Mouse (Mus musculus) liver, adult 2 months (tissue): ENCODE data around the gene C2cd2. TPM values are rescaled to one million over a fixed set of nuclear protein-coding genes. Genes with fewer than 3 reads are reported as not detected.

Experiments
- DNase-seq: peaks from one replicate; pipeline ENCODE4 v3.0.0-alpha.2; 2011; ENCODE audit warnings: low read depth, low spot score; ENCODE audit errors: extremely low read depth
- H3K27ac ChIP-seq: fragments of 200-500 bp; replicated peaks from 2 replicates; pipeline ENCODE4 v1.5.1; 2012; ENCODE audit warnings: low read depth, mild to moderate bottlenecking, control low read depth, inconsistent platforms, low read length; ENCODE audit not compliant: insufficient read depth
- H3K27me3 ChIP-seq: fragments of 200-500 bp; 2 replicates; pipeline ENCODE4 v1.6.1; 2012; ENCODE audit warnings: mild to moderate bottlenecking, moderate library complexity, low read length, inconsistent platforms; ENCODE audit not compliant: control insufficient read depth, insufficient read depth
- H3K36me3 ChIP-seq: fragments of 200-500 bp; 2 replicates; pipeline ENCODE4 v1.6.1; 2012; ENCODE audit warnings: low read length, inconsistent platforms; ENCODE audit not compliant: control insufficient read depth, insufficient read depth
- H3K4me1 ChIP-seq: fragments of 200-500 bp; 2 replicates; pipeline ENCODE4 v1.6.1; 2011; ENCODE audit warnings: low read length; ENCODE audit not compliant: control insufficient read depth, insufficient read depth
- H3K4me3 ChIP-seq: fragments of 200-500 bp; 2 replicates; pipeline ENCODE4 v1.5.1; 2011; ENCODE audit warnings: low read depth, mild to moderate bottlenecking, control low read depth, low read length, moderate library complexity; ENCODE audit not compliant: insufficient read depth
- H3K79me2 ChIP-seq: fragments of 200-500 bp; 2 replicates; pipeline ENCODE4 v1.6.1; 2012; ENCODE audit warnings: inconsistent platforms, mild to moderate bottlenecking, low read length, moderate library complexity; ENCODE audit not compliant: control insufficient read depth, insufficient read depth
- H3K9ac ChIP-seq: fragments of 200-500 bp; 2 replicates; pipeline ENCODE4 v1.6.1; 2012; ENCODE audit warnings: low read depth, mild to moderate bottlenecking, control low read depth, inconsistent platforms, low read length
- CTCF ChIP-seq: fragments of 200-500 bp; IDR thresholded peaks from 2 replicates; pipeline ENCODE4 v1.5.1; 2011; ENCODE audit warnings: low read depth, low read length, control low read depth
- POLR2A ChIP-seq: fragments of 200-500 bp; IDR thresholded peaks from 2 replicates; pipeline ENCODE4 v1.6.1; 2011; ENCODE audit warnings: low read length, control low read depth; ENCODE audit not compliant: insufficient read depth; ENCODE audit errors: extremely low read depth
- WGBS: fragments of 180-500 bp; shearing (Covaris S2); methylation state at CpG from one replicate; pipeline ENCODE4 v1.1.7; 2018; 5-methylcytosine and 5-hydroxymethylcytosine counted together
- polyA plus RNA-seq: library from polyadenylated mRNA; depleted of rRNA; stranded (reverse); fragments of >200 nt; gene quantifications from 2 replicates; pipeline ENCODE4 v1.2.3, GENCODE M21; 2012; rRNA removed
- total RNA-seq: library from RNA; depleted of rRNA; stranded (reverse); fragments of >200 nt; gene quantifications from 2 replicates; pipeline ENCODE4 v1.2.3, GENCODE M21; 2014; rRNA removed

C2cd2 gene
- total and polyA plus RNA-seq, 2 experiments, result 56.7 to 173 TPM

GRCm38 (mm10) chr16:97819532-97819931, 142.9 kb downstream of the C2cd2 start:
- WGBS, result 85% methylated on average over 4 of the region's 4 CpGs

GRCm38 (mm10) chr16:97817414-97817813, 145.0 kb downstream of the C2cd2 start:
- H3K79me2 ChIP-seq, result no peaks in the 10 kb centered on the region
- H3K27ac ChIP-seq, result no peak overlapping the region
- H3K36me3 ChIP-seq, result peaks cover 31% of the 10 kb centered on the region
- H3K4me1 ChIP-seq, result no peaks in the 10 kb centered on the region
- no peak overlapping the region for H3K4me3 ChIP-seq
- WGBS, result 81% methylated on average over 1 of the region's 1 CpGs
- H3K27me3 ChIP-seq, result no peaks in the 10 kb centered on the region
- no peak overlapping the region for H3K9ac ChIP-seq
- no peak for DNase-seq
- TF ChIP-seq CTCF (no peak), POLR2A (no peak)

More at GRCm38 (mm10) chr16:97819532-97819931, 142.9 kb downstream of the C2cd2 start:
- Histone ChIP-seq H3K27ac (peak overlapping the region; percentile 48), H3K36me3 (peaks cover 19% of the 10 kb centered on the region), H3K9ac (no peak overlapping the region), H3K4me3 (no peak overlapping the region), H3K79me2 (no peaks in the 10 kb centered on the region), H3K4me1 (peaks cover 3% of the 10 kb centered on the region), H3K27me3 (no peaks in the 10 kb centered on the region)
- DNase-seq, result no peak
- no peak for TF ChIP-seq CTCF
- no peak for TF ChIP-seq POLR2A

GRCm38 (mm10) chr16:97815269-97815668, 147.1 kb downstream of the C2cd2 start:
- WGBS, result 64% methylated on average over 5 of the region's 5 CpGs
- Histone ChIP-seq H3K36me3 (peaks cover 43% of the 10 kb centered on the region), H3K4me3 (no peak overlapping the region), H3K9ac (no peak overlapping the region), H3K27me3 (no peaks in the 10 kb centered on the region), H3K79me2 (no peaks in the 10 kb centered on the region), H3K27ac (no peak overlapping the region), H3K4me1 (no peaks in the 10 kb centered on the region)
- DNase-seq, result peak; percentile 69
- TF ChIP-seq CTCF, result no peak
- TF ChIP-seq POLR2A, result no peak

GRCm38 (mm10) chr16:97814060-97814459, 148.3 kb downstream of the C2cd2 start:
- no peak for DNase-seq
- H3K36me3 ChIP-seq, result peaks cover 43% of the 10 kb centered on the region
- WGBS, result 99% methylated on average over 2 of the region's 2 CpGs

GRCm38 (mm10) chr16:97808881-97809280, 153.5 kb downstream of the C2cd2 start:
- Histone ChIP-seq H3K4me1 (no peaks in the 10 kb centered on the region), H3K79me2 (no peaks in the 10 kb centered on the region), H3K9ac (no peak overlapping the region), H3K36me3 (peaks cover 37% of the 10 kb centered on the region), H3K27me3 (no peaks in the 10 kb centered on the region), H3K4me3 (no peak overlapping the region), H3K27ac (no peak overlapping the region)
- no peak for DNase-seq
- 97% methylated on average over 3 of the region's 3 CpGs for WGBS
- no peak for TF ChIP-seq CTCF
- TF ChIP-seq POLR2A, result no peak

More at GRCm38 (mm10) chr16:97814060-97814459, 148.3 kb downstream of the C2cd2 start:
- no peak for TF ChIP-seq POLR2A
- no peak for TF ChIP-seq CTCF
- Histone ChIP-seq H3K27me3 (no peaks in the 10 kb centered on the region), H3K4me3 (no peak overlapping the region), H3K4me1 (no peaks in the 10 kb centered on the region), H3K27ac (no peak overlapping the region), H3K9ac (no peak overlapping the region), H3K79me2 (no peaks in the 10 kb centered on the region)

GRCm38 (mm10) chr16:97805646-97806045, 156.8 kb downstream of the C2cd2 start:
- 99% methylated on average over 3 of the region's 3 CpGs for WGBS
- no peaks in the 10 kb centered on the region for H3K4me1 ChIP-seq
- DNase-seq, result no peak
- H3K9ac ChIP-seq, result no peak overlapping the region
- TF ChIP-seq CTCF (no peak), POLR2A (no peak)
- no peaks in the 10 kb centered on the region for H3K79me2 ChIP-seq
- H3K27ac ChIP-seq, result no peak overlapping the region
- no peaks in the 10 kb centered on the region for H3K27me3 ChIP-seq
- peaks cover 26% of the 10 kb centered on the region for H3K36me3 ChIP-seq
- H3K4me3 ChIP-seq, result no peak overlapping the region

Other genes with a start within 250 kb of the C2cd2 start
- gene Ripk4, start 198.8 kb downstream of the C2cd2 start, total RNA-seq, result 6.2 and 6.4 TPM in 2 replicates
- 3.1 and 3.6 TPM in 2 replicates for gene Ripk4, start 198.8 kb downstream of the C2cd2 start, polyA plus RNA-seq
- gene Prdm15, start 110.7 kb downstream of the C2cd2 start, total RNA-seq, result 3.0 and 4.9 TPM in 2 replicates
- 2.8 and 6.2 TPM in 2 replicates for gene Prdm15, start 110.7 kb downstream of the C2cd2 start, polyA plus RNA-seq
- 4.2 and 5.7 TPM in 2 replicates for gene Zbtb21, start within 50 bp of the C2cd2 start, total RNA-seq
- gene Zbtb21, start within 50 bp of the C2cd2 start, polyA plus RNA-seq, result 7.2 and 8.8 TPM in 2 replicates
- gene B230307C23Rik, start 34.7 kb upstream of the C2cd2 start, total RNA-seq, result 7.8 and 8.0 TPM in 2 replicates
- gene B230307C23Rik, start 34.7 kb upstream of the C2cd2 start, polyA plus RNA-seq, result 3.9 and 5.4 TPM in 2 replicates
- 2.2 and 2.7 TPM in 2 replicates for gene A630089N07Rik, start 119.9 kb upstream of the C2cd2 start, total RNA-seq
- 0.26 and 0.59 TPM in 2 replicates for gene A630089N07Rik, start 119.9 kb upstream of the C2cd2 start, polyA plus RNA-seq